Mouse (Mus musculus): ENCODE data around the gene Cry2. TPM values are rescaled to one million over a fixed set of nuclear protein-coding genes. Genes with fewer than 3 reads are reported as not detected.

Gene Cry2
- polyA plus RNA-seq, 1 experiment from 2014 or later, result 10.0 TPM

- Histone ChIP-seq H3K27ac (ENCODE audit: low read depth, low read length) (peak overlapping the region; percentile 54; the same call in 1 of the 2 replicates), H3K36me3 (ENCODE audit: control insufficient read depth, insufficient read depth) (no peaks in the 10 kb centered on the region), H3K4me2 (replicated peaks; ENCODE audit: low read depth) (peak overlapping the region; percentile 90), H3K9ac (ENCODE audit: low read depth, low read length) (peak overlapping the region; percentile 89), H3K27me3 (replicated peaks; ENCODE audit: control insufficient read depth, insufficient read depth, low read length) (no peaks in the 10 kb centered on the region), H3K9me3 (ENCODE audit: control insufficient read depth) (no peaks in the 10 kb centered on the region), H3K4me1 (replicated peaks; ENCODE audit: control insufficient read depth, insufficient read depth, low read length) (peaks cover 8% of the 10 kb centered on the region), H3K4me3 (ENCODE audit: low read depth, low read length) (peak overlapping the region; percentile 88)
- no peak for TF ChIP-seq CTCF (IDR thresholded peaks at IDR 0.05; ENCODE audit: low read depth)
- no peak for ATAC-seq
- 25% methylated on average over 17 of the region's 17 CpGs for WGBS
These were observed 1.2 kb downstream of the Cry2 start for GRCm38 (mm10) chr2:92432299-92433295.

- no peak for TF ChIP-seq CTCF (IDR thresholded peaks at IDR 0.05; ENCODE audit: low read depth)
- Histone ChIP-seq H3K4me2 (replicated peaks; ENCODE audit: low read depth) (peak overlapping the region; percentile 90), H3K9ac (ENCODE audit: low read depth, low read length) (peak overlapping the region; percentile 47), H3K9me3 (ENCODE audit: control insufficient read depth) (no peaks in the 10 kb centered on the region), H3K27me3 (replicated peaks; ENCODE audit: control insufficient read depth, insufficient read depth, low read length) (no peaks in the 10 kb centered on the region), H3K27ac (ENCODE audit: low read depth, low read length) (peak overlapping the region; percentile 54), H3K4me3 (ENCODE audit: low read depth, low read length) (peak overlapping the region; percentile 88), H3K4me1 (replicated peaks; ENCODE audit: control insufficient read depth, insufficient read depth, low read length) (peaks cover 8% of the 10 kb centered on the region), H3K36me3 (ENCODE audit: control insufficient read depth, insufficient read depth) (no peaks in the 10 kb centered on the region)
- WGBS, result 43% methylated on average over 11 of the region's 11 CpGs
- no peak for ATAC-seq
These were observed 2.1 kb downstream of the Cry2 start for GRCm38 (mm10) chr2:92431611-92432179.

GRCm38 (mm10) chr2:92430723-92431541, 2.9 kb downstream of the Cry2 start:
- H3K36me3 ChIP-seq (ENCODE audit: control insufficient read depth, insufficient read depth), result peaks cover under 1% of the 10 kb centered on the region; the same call in 1 of the 2 replicates
- WGBS, result 63% methylated on average over 21 of the region's 21 CpGs
- no peaks in the 10 kb centered on the region for H3K9me3 ChIP-seq (ENCODE audit: control insufficient read depth)
- ATAC-seq, result no peak
- H3K27ac ChIP-seq (ENCODE audit: low read depth, low read length), result no peak overlapping the region
- H3K4me1 ChIP-seq (replicated peaks; ENCODE audit: control insufficient read depth, insufficient read depth, low read length), result peaks cover 8% of the 10 kb centered on the region
- H3K27me3 ChIP-seq (replicated peaks; ENCODE audit: control insufficient read depth, insufficient read depth, low read length), result no peaks in the 10 kb centered on the region
- peak; percentile 48 for TF ChIP-seq CTCF (IDR thresholded peaks at IDR 0.05; ENCODE audit: low read depth)
- H3K4me2 ChIP-seq (replicated peaks; ENCODE audit: low read depth), result peak overlapping the region; percentile 90
- peak overlapping the region; percentile 88 for H3K4me3 ChIP-seq (ENCODE audit: low read depth, low read length)
- no peak overlapping the region for H3K9ac ChIP-seq (ENCODE audit: low read depth, low read length)

GRCm38 (mm10) chr2:92430089-92430488, 3.8 kb downstream of the Cry2 start:
- H3K9ac ChIP-seq (ENCODE audit: low read depth, low read length), result no peak overlapping the region
- peaks cover 6% of the 10 kb centered on the region; the same call in 1 of the 2 replicates for H3K36me3 ChIP-seq (ENCODE audit: control insufficient read depth, insufficient read depth)
- ATAC-seq, result no peak
- no peak overlapping the region for H3K4me2 ChIP-seq (replicated peaks; ENCODE audit: low read depth)
- no peaks in the 10 kb centered on the region for H3K27me3 ChIP-seq (replicated peaks; ENCODE audit: control insufficient read depth, insufficient read depth, low read length)
- no peak for TF ChIP-seq CTCF (IDR thresholded peaks at IDR 0.05; ENCODE audit: low read depth)
- 63% methylated on average over 2 of the region's 2 CpGs for WGBS
- H3K27ac ChIP-seq (ENCODE audit: low read depth, low read length), result no peak overlapping the region
- no peaks in the 10 kb centered on the region for H3K9me3 ChIP-seq (ENCODE audit: control insufficient read depth)
- H3K4me3 ChIP-seq (ENCODE audit: low read depth, low read length), result no peak overlapping the region
- peaks cover 13% of the 10 kb centered on the region for H3K4me1 ChIP-seq (replicated peaks; ENCODE audit: control insufficient read depth, insufficient read depth, low read length)

GRCm38 (mm10) chr2:92427882-92428281, 6.0 kb downstream of the Cry2 start:
- TF ChIP-seq CTCF (IDR thresholded peaks at IDR 0.05; ENCODE audit: low read depth), result no peak; the same call in 1 of the 2 replicates
- Histone ChIP-seq H3K9me3 (ENCODE audit: control insufficient read depth) (no peaks in the 10 kb centered on the region), H3K4me3 (ENCODE audit: low read depth, low read length) (no peak overlapping the region), H3K27me3 (replicated peaks; ENCODE audit: control insufficient read depth, insufficient read depth, low read length) (no peaks in the 10 kb centered on the region), H3K4me1 (replicated peaks; ENCODE audit: control insufficient read depth, insufficient read depth, low read length) (peaks cover 16% of the 10 kb centered on the region), H3K9ac (ENCODE audit: low read depth, low read length) (no peak overlapping the region), H3K27ac (ENCODE audit: low read depth, low read length) (peak overlapping the region; percentile 23; the same call in 1 of the 2 replicates), H3K36me3 (ENCODE audit: control insufficient read depth, insufficient read depth) (peaks cover 21% of the 10 kb centered on the region; the same call in 1 of the 2 replicates), H3K4me2 (replicated peaks; ENCODE audit: low read depth) (no peak overlapping the region)
- WGBS, result 22% methylated on average over 6 of the region's 6 CpGs
- ATAC-seq, result peak; percentile 77
